ENCODE assay signal across 9 mouse cellular contexts in genomic region chr14:121037276-121037675, GRCm38 (mm10). TPM values are rescaled to one million over a fixed set of nuclear protein-coding genes. Genes with fewer than 3 reads are reported as not detected.
A peak's percentile ranks its signal among the peaks of the same experiment; 100 is the strongest.
DNase-seq lines count a peak whose midpoint lies in the region; ATAC-seq and TF ChIP-seq lines count a peak whose summit lies in the region.
"Had no signal": no experiment of that assay in that cellular context is flagged by ENCODE, and none has a peak within 500 bp of the region (broad histone marks: within the 10 kb centered on the region; RNA-seq: fewer than 3 reads in every experiment).

No protein-coding gene starts in this region.

- H3K9ac ChIP-seq in lung, embryonic 14.5 days, result peak overlapping the region; percentile 91
- H3K9ac ChIP-seq in forebrain, embryonic 12.5 days, result peak overlapping the region; percentile 98; the same call in 1 of the 2 replicates
- H3K9ac ChIP-seq in limb, embryonic 13.5 days, result peak overlapping the region; percentile 98

- H3K27me3 ChIP-seq in lung, embryonic 14.5 days (ENCODE audit: insufficient read depth, low read length), result no peaks in the 10 kb centered on the region
- H3K27me3 ChIP-seq in forebrain, embryonic 12.5 days, result peaks cover 15% of the 10 kb centered on the region
- peaks cover 10% of the 10 kb centered on the region; the same call in 1 of the 2 replicates for H3K27me3 ChIP-seq in limb, embryonic 13.5 days
- no peaks in the 10 kb centered on the region for H3K27me3 ChIP-seq in small intestine, adult 2 months (ENCODE audit: control insufficient read depth, insufficient read depth, low read length)

- DNase-seq in lung, embryonic 14.5 days, result peak; percentile 74
- DNase-seq in lung, postnatal 36 days, result no peak
- no peak for DNase-seq in urinary bladder, postnatal 10 days (ENCODE audit: low spot score)
- DNase-seq in urinary bladder, postnatal 36 days (ENCODE audit: low spot score in 2 of 2), result no peak
- DNase-seq in kidney, postnatal 4 days, result no peak
- DNase-seq: thymus, postnatal 25 days had no signal

- H3K4me2 ChIP-seq in lung, embryonic 14.5 days, result peak overlapping the region; percentile 93
- peak overlapping the region; percentile 94 for H3K4me2 ChIP-seq in forebrain, embryonic 12.5 days
- H3K4me2 ChIP-seq in limb, embryonic 13.5 days (replicated peaks), result peak overlapping the region; percentile 94

- H3K4me1 ChIP-seq in lung, embryonic 14.5 days (ENCODE audit: insufficient read depth), result peaks cover 13% of the 10 kb centered on the region; the same call in 1 of the 2 replicates
- peaks cover 35% of the 10 kb centered on the region for H3K4me1 ChIP-seq in forebrain, embryonic 12.5 days
- peaks cover 48% of the 10 kb centered on the region for H3K4me1 ChIP-seq in limb, embryonic 13.5 days
- H3K4me1 ChIP-seq in small intestine, adult 2 months (ENCODE audit: control insufficient read depth, insufficient read depth, insufficient read length, low read length), result peaks cover 7% of the 10 kb centered on the region

- no peaks in the 10 kb centered on the region for H3K36me3 ChIP-seq in lung, embryonic 14.5 days (ENCODE audit: insufficient read depth)
- no peaks in the 10 kb centered on the region for H3K36me3 ChIP-seq in forebrain, embryonic 12.5 days (replicated peaks)
- H3K36me3 ChIP-seq in limb, embryonic 13.5 days, result no peaks in the 10 kb centered on the region
- no peaks in the 10 kb centered on the region for H3K36me3 ChIP-seq in small intestine, adult 2 months (ENCODE audit: control insufficient read depth, insufficient read depth, low read length)

- H3K4me3 ChIP-seq in lung, embryonic 14.5 days (ENCODE audit: low read depth, low read length), result peak overlapping the region; percentile 90
- peak overlapping the region; percentile 95 for H3K4me3 ChIP-seq in forebrain, embryonic 12.5 days (replicated peaks)
- peak overlapping the region; percentile 93 for H3K4me3 ChIP-seq in limb, embryonic 13.5 days
- peak overlapping the region; percentile 85; the same call in 1 of the 2 replicates for H3K4me3 ChIP-seq in small intestine, adult 2 months (ENCODE audit: low read depth, low read length)

- WGBS in lung, embryonic 14.5 days, result 5% methylated on average over 7 of the region's 7 CpGs
- 53% methylated on average over 7 of the region's 7 CpGs for WGBS in forebrain, embryonic 12.5 days
- WGBS in limb, embryonic 13.5 days, result 5% methylated on average over 7 of the region's 7 CpGs
- WGBS in small intestine, adult 2 months, result 7% methylated on average over 7 of the region's 7 CpGs

- peak overlapping the region; percentile 87 for H3K27ac ChIP-seq in lung, embryonic 14.5 days (ENCODE audit: low read depth)
- no peak overlapping the region for H3K27ac ChIP-seq in forebrain, embryonic 12.5 days
- peak overlapping the region; percentile 93 for H3K27ac ChIP-seq in limb, embryonic 13.5 days
- no peak overlapping the region for H3K27ac ChIP-seq in small intestine, adult 2 months (ENCODE audit: insufficient read depth, low read depth, low read length)

- no peak for ATAC-seq in lung, embryonic 14.5 days (ENCODE audit: insufficient read depth)
- ATAC-seq in forebrain, embryonic 12.5 days (ENCODE audit: low FRiP score), result no peak
- 0 out of 2 replicates have a peak, but pooled peaks have one; percentile 25 for ATAC-seq in limb, embryonic 13.5 days (ENCODE audit: low FRiP score, low read depth)

- H3K9me3 ChIP-seq in lung, embryonic 14.5 days (ENCODE audit: low read depth, low read length), result no peaks in the 10 kb centered on the region
- H3K9me3 ChIP-seq in forebrain, embryonic 12.5 days, result no peaks in the 10 kb centered on the region
- no peaks in the 10 kb centered on the region for H3K9me3 ChIP-seq in limb, embryonic 13.5 days

- TF ChIP-seq CTCF in lung, embryonic 14.5 days (IDR thresholded peaks at IDR 0.05; ENCODE audit: low read depth), result no peak
- TF ChIP-seq CTCF in small intestine, adult 2 months (IDR thresholded peaks at IDR 0.05; ENCODE audit: extremely low read depth, insufficient read length, insufficient replicate concordance, low read depth, low read length), result no peak

- no peak for TF ChIP-seq POLR2A in small intestine, adult 2 months (IDR thresholded peaks at IDR 0.05; ENCODE audit: low read depth, low read length)

RNA-seq across cellular contexts. Expression of gene Farp1, which starts 2.3 kb away (rescaled TPM):
- 36.1 and 36.8 TPM in 2 replicates for polyA plus RNA-seq in lung, embryonic 14.5 days (2014; fragmentation: Nextera tagmentation; extraction: Ambion mirVana)
- 24.6 and 27.9 TPM in 2 replicates for polyA plus RNA-seq in forebrain, embryonic 12.5 days (2016; fragmentation: Nextera tagmentation; extraction: Ambion mirVana)
- 39.0 and 40.9 TPM in 2 replicates for polyA plus RNA-seq in limb, embryonic 13.5 days (2015; fragmentation: Nextera tagmentation; extraction: Ambion mirVana)
- 5.9 and 12.4 TPM in 2 replicates for polyA plus RNA-seq in small intestine, adult 2 months (2012; rRNA removed)

Comparison
In these comparisons a context has a peak if more than half of its experiments do, and no peak if none do; other contexts are left out.
1. H3K27ac ChIP-seq: peak in lung, embryonic 14.5 days (single experiment) and limb, embryonic 13.5 days (single experiment); none in forebrain, embryonic 12.5 days (single experiment) and small intestine, adult 2 months (single experiment).
2. Peak in every context shown above with its lines, with median percentiles within 50 percentile points of each other: H3K4me2 ChIP-seq, H3K4me3 ChIP-seq and H3K9ac ChIP-seq.